Mouse (Mus musculus): ENCODE measurements around the gene Zfp365.

Gene Zfp365

GRCm38 (mm10) chr10:67912337-67912776 lies at the start of gene Zfp365:
Gene Zfp365, minus strand, starts transcription at chr10:67912662.
- in situ Hi-C loops (cut with MboI, MseI), result no loop called here

GRCm38 (mm10) chr10:67959982-67960381 lies 47.5 kb upstream of the Zfp365 start:
- in situ Hi-C loops (cut with MboI, MseI), result no loop called here

- in situ Hi-C loops (cut with MboI, MseI), result no loop called here
These were observed 43.5 kb upstream of the Zfp365 start for GRCm38 (mm10) chr10:67955982-67956381.

- in situ Hi-C loops (cut with MboI, MseI), result no loop called here
These were observed 39.2 kb upstream of the Zfp365 start for GRCm38 (mm10) chr10:67951690-67952089.

GRCm38 (mm10) chr10:67950059-67950748 lies 37.7 kb upstream of the Zfp365 start:
- in situ Hi-C loops (cut with MboI, MseI), result no loop called here

GRCm38 (mm10) chr10:67943513-67943912 lies 31.1 kb upstream of the Zfp365 start:
- in situ Hi-C loops (cut with MboI, MseI), result no loop called here

- in situ Hi-C loops (cut with MboI, MseI), result loop anchor here (10.0 kb wide), 1 partner anchor 1155 kb away; no protein-coding TSS in a partner anchor
These were observed 27.1 kb upstream of the Zfp365 start for GRCm38 (mm10) chr10:67939546-67939945.

- in situ Hi-C loops (cut with MboI, MseI), result loop anchor here (10.0 kb wide), 1 partner anchor 1157 kb away; no protein-coding TSS in a partner anchor
These were observed 25.3 kb upstream of the Zfp365 start for GRCm38 (mm10) chr10:67937775-67938174.

GRCm38 (mm10) chr10:67936944-67937343 lies 24.5 kb upstream of the Zfp365 start:
- in situ Hi-C loops (cut with MboI, MseI), result loop anchor here (10.0 kb wide), 1 partner anchor 1158 kb away; no protein-coding TSS in a partner anchor

- in situ Hi-C loops (cut with MboI, MseI), result loop anchor here (10.0 kb wide), 1 partner anchor 1162 kb away; no protein-coding TSS in a partner anchor
These were observed 20.3 kb upstream of the Zfp365 start for GRCm38 (mm10) chr10:67932780-67933179.

- in situ Hi-C loops (cut with MboI, MseI), result loop anchor here (10.0 kb wide), 1 partner anchor 1163 kb away; no protein-coding TSS in a partner anchor
These were observed 18.9 kb upstream of the Zfp365 start for GRCm38 (mm10) chr10:67931328-67931727.

GRCm38 (mm10) chr10:67928584-67928983 lies 16.1 kb upstream of the Zfp365 start:
- in situ Hi-C loops (cut with MboI, MseI), result no loop called here

- in situ Hi-C loops (cut with MboI, MseI), result no loop called here
These were observed 15.4 kb upstream of the Zfp365 start for GRCm38 (mm10) chr10:67927718-67928455.

GRCm38 (mm10) chr10:67924030-67924429 lies 11.6 kb upstream of the Zfp365 start:
- in situ Hi-C loops (cut with MboI, MseI), result no loop called here

GRCm38 (mm10) chr10:67921777-67922176 lies 9.3 kb upstream of the Zfp365 start:
- in situ Hi-C loops (cut with MboI, MseI), result no loop called here

- in situ Hi-C loops (cut with MboI, MseI), result loop anchor here (5.0 kb wide), 1 partner anchor 47 kb away; no protein-coding TSS in a partner anchor
These were observed 7.2 kb upstream of the Zfp365 start for GRCm38 (mm10) chr10:67919706-67920105.

GRCm38 (mm10) chr10:67918194-67918899 lies 5.9 kb upstream of the Zfp365 start:
- in situ Hi-C loops (cut with MboI, MseI), result loop anchor here (5.0 kb wide), 1 partner anchor 46 kb away; no protein-coding TSS in a partner anchor

- in situ Hi-C loops (cut with MboI, MseI), result loop anchor here (5.0 kb wide), 1 partner anchor 45 kb away; no protein-coding TSS in a partner anchor
These were observed 4.9 kb upstream of the Zfp365 start for GRCm38 (mm10) chr10:67917356-67917755.

- in situ Hi-C loops (cut with MboI, MseI), result no loop called here
These were observed 770 bp downstream of the Zfp365 start for GRCm38 (mm10) chr10:67911447-67912336.

- in situ Hi-C loops (cut with MboI, MseI), result no loop called here
These were observed 4.5 kb downstream of the Zfp365 start for GRCm38 (mm10) chr10:67907931-67908330.

- in situ Hi-C loops (cut with MboI, MseI), result no loop called here
These were observed 5.5 kb downstream of the Zfp365 start for GRCm38 (mm10) chr10:67906926-67907325.
